Mouse (Mus musculus) spleen, adult 2 months (tissue): Measurements from ENCODE around the gene 2810408A11Rik.

Source experiments
- CTCF ChIP-seq: fragments of 200-500 bp; IDR thresholded peaks from 2 replicates; pipeline ENCODE4 v1.5.1; 2011; ENCODE audit warnings: mild to moderate bottlenecking, inconsistent platforms; ENCODE audit not compliant: insufficient read depth, insufficient read length, insufficient replicate concordance; ENCODE audit errors: extremely low read depth
- POLR2A ChIP-seq: fragments of 200-500 bp; IDR thresholded peaks from 2 replicates; pipeline ENCODE4 v1.6.1; 2011; ENCODE audit warnings: low read depth, low read length, inconsistent platforms

- TF ChIP-seq POLR2A: no peak
- TF ChIP-seq CTCF: no peak
These were observed 46.8 kb downstream of the 2810408A11Rik start for GRCm38 (mm10) chr11:69853994-69854393.
